Mouse (Mus musculus): ENCODE measurements around the gene Apoh.

- TF ChIP-seq CTCF (conservative IDR thresholded peaks at IDR 0.05 in 1 of 2, IDR thresholded peaks at IDR 0.05 in 1 of 2; ENCODE audit: low read depth in 2 of 2, low read length in 2 of 2) = no peak
- TF ChIP-seq ZKSCAN1 (IDR thresholded peaks at IDR 0.05; ENCODE audit: borderline replicate concordance, low read depth, low read length) = no peak
- no peak for TF ChIP-seq HCFC1 (IDR thresholded peaks at IDR 0.05; ENCODE audit: low read depth, low read length)
- no peak for TF ChIP-seq BHLHE40 (IDR thresholded peaks at IDR 0.05; ENCODE audit: low read depth, low read length)
- TF ChIP-seq MAFK (IDR thresholded peaks at IDR 0.05; ENCODE audit: insufficient replicate concordance, low read length) = no peak
- no peak for TF ChIP-seq CHD2 (IDR thresholded peaks at IDR 0.05; ENCODE audit: low read length)
- no peak for TF ChIP-seq POLR2A (IDR thresholded peaks at IDR 0.05; ENCODE audit: low read depth, low read length)
- no peak for TF ChIP-seq E2F4 (IDR thresholded peaks at IDR 0.05; ENCODE audit: insufficient replicate concordance, low read depth, low read length)
- no peak for TF ChIP-seq RCOR1 (conservative IDR thresholded peaks at IDR 0.05; ENCODE audit: low read depth, low read length)
These were observed 12.3 kb upstream of the Apoh start for GRCm38 (mm10) chr11:108330818-108331217.

All from CH12.LX (cell line).